Mouse (Mus musculus): ENCODE results near the gene B4galnt1.
"Not testable (repeated sequence)": the region's sequence is repeated elsewhere in the genome, so short reads cannot be mapped to it uniquely, and the experiment has no call there.

B4galnt1 gene

GRCm38 (mm10) chr10:127164631-127165353 is at the start of gene B4galnt1:
Gene B4galnt1 (plus strand): TSS chr10:127165225.
- peak; percentile 88 to 89 for DNase-seq (ENCODE audit: low spot score in 2 of 2)

GRCm38 (mm10) chr10:127118470-127118869 is 46.6 kb upstream of the B4galnt1 start:
- DNase-seq (ENCODE audit: low spot score in 2 of 2): no peak

- DNase-seq (ENCODE audit: low spot score in 2 of 2): no peak
Measured at GRCm38 (mm10) chr10:127119229-127119628, 45.8 kb upstream of the B4galnt1 start.

GRCm38 (mm10) chr10:127120301-127121065 is 44.5 kb upstream of the B4galnt1 start:
- peak; percentile 47 to 57 for DNase-seq (ENCODE audit: low spot score in 2 of 2)

GRCm38 (mm10) chr10:127121066-127121477 is 44.0 kb upstream of the B4galnt1 start, which contains the start of gene Os9:
Gene Os9 (minus strand): TSS chr10:127121131.
- peak; percentile 98 to 99 for DNase-seq (ENCODE audit: low spot score in 2 of 2)

DNA sequence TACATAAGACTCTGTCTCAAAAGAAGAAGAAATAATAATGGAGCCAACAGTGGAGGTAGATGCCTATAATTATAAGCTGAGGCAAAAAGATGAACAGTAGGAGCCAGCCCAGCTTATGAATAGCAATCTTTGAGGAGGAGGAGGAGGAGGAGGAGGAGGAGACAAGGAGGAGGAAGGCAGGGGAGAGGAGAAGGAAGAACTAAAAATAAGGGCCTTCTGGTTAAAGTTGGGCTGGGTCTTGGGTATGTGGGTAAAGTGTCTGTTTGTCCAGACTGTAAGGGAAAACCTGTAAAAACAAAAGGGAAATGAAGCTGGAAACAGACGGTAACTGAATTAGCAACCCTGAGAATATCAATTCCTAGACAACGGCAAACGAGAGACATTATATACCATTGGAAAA is 43.0 kb upstream of the B4galnt1 start:
- no peak for DNase-seq (ENCODE audit: low spot score in 2 of 2)

DNA sequence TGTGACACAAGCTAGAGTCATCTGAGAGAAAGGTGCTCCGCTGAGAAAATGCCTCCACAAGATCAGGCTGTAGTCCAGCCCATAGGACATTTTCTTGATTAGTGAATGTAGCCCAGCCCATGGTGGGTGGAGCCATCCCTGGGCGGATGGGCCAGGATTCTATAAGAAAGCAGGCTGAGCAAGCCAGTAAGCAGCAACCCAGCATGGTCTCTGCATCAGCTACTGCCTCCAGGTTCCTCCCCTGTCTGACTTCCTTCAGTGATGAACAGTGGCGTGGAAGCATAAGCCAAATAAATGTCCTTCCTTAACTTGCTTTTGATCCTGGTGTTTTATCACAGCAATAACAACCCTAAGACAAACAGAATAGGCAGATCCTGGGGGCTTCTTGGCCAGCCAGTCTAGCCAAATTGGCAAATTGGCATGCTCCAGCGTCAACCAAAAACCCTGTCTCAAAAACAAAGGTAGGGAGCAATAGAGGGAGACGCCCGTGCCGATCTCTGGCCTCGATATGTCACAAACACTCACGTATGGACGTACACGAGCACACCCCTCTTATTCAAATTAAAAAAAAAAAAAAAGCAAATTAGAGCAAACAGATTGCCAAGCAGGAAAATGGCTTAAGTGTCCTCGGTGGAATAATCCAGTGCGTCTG is 42.1 kb upstream of the B4galnt1 start:
- peak; percentile 70 to 75 for DNase-seq (ENCODE audit: low spot score in 2 of 2)

- DNase-seq (ENCODE audit: low spot score in 2 of 2): peak; percentile 83 to 85
Measured at GRCm38 (mm10) chr10:127123436-127123805, 41.6 kb upstream of the B4galnt1 start.

- DNase-seq (ENCODE audit: low spot score in 2 of 2): peak; percentile 62 to 71
Measured at GRCm38 (mm10) chr10:127125210-127126001, 39.6 kb upstream of the B4galnt1 start.

DNA sequence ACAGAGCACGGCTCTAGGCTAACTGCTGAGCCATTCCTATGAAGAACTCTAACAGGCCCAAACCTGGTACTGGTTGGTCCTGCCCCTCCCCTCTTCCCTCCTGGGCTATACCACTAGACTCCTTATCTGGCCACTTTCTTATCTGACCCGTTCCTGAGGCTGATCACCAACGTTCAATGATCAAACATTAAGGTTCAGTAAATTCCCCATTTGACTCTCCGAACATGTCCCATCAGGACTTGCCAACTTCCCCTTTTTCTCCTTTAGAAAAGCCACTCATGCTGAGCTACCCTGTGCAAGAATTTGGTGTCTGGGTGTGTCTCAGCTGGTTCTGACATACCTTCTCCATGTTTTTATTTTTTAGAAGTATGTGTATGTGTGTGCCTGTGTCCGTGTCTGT is 38.4 kb upstream of the B4galnt1 start:
- DNase-seq (ENCODE audit: low spot score in 2 of 2): no peak

DNA sequence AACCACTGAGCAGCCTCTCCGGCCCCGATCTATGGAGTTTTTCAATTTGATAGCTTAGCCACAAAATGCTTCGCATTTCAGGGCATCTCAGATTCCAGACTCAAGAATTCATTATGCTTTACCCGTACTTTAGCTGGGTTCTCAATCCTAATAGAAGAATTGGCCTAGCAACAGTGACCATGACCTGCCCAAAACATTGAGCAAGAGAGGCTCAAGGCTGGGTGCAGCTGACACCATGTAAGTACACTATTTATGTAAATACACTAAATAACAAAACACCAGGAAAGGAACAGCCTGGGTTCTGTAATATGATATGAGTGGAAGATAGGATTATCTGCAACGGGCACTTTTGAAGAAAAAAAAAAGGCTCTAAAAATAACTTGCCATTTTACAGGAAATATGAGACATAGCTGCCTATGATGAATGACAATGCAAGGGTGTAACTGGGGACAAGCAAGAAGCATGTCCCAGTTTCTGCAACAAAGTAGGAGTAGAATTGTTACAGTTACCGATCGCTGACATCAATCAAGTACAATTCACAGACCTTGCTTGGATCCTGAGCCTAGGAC is 37.2 kb upstream of the B4galnt1 start:
- no peak for DNase-seq (ENCODE audit: low spot score in 2 of 2)

- no peak for DNase-seq (ENCODE audit: low spot score in 2 of 2)
Measured at GRCm38 (mm10) chr10:127129431-127129830, 35.6 kb upstream of the B4galnt1 start.

DNA sequence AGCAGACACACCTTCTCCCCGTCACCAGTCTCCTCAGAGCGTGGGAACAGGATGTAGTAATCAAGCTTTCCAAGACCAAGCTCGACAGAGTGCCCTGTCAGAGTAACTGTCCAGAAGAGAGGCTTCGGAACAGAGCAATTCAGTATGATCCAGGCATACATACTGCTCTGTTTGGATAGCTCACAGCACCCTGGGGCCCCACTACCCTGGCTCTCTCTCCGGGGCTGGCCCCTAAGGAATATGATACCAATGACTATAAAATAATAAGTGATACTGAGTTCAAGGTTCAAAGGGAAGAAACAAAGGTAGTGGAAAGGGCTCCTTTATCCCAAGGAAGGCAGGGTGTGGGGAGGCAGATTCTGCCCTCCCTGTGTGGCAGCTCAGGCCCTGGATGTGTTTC is 32.6 kb upstream of the B4galnt1 start:
- no peak for DNase-seq (ENCODE audit: low spot score in 2 of 2)

- DNase-seq (ENCODE audit: low spot score in 2 of 2): not testable (repeated sequence)
Measured at GRCm38 (mm10) chr10:127134394-127135035, 30.5 kb upstream of the B4galnt1 start.

GRCm38 (mm10) chr10:127135118-127135836 is 29.7 kb upstream of the B4galnt1 start:
- no peak for DNase-seq (ENCODE audit: low spot score in 2 of 2)

- no peak for DNase-seq (ENCODE audit: low spot score in 2 of 2)
Measured at GRCm38 (mm10) chr10:127136510-127136909, 28.5 kb upstream of the B4galnt1 start.

- DNase-seq (ENCODE audit: low spot score in 2 of 2): no peak
Measured at GRCm38 (mm10) chr10:127137896-127138295, 27.1 kb upstream of the B4galnt1 start.

GRCm38 (mm10) chr10:127138328-127139141 is 26.5 kb upstream of the B4galnt1 start:
- no peak for DNase-seq (ENCODE audit: low spot score in 2 of 2)

- no peak for DNase-seq (ENCODE audit: low spot score in 2 of 2)
Measured at GRCm38 (mm10) chr10:127140971-127141370, 24.1 kb upstream of the B4galnt1 start.
